Mouse (Mus musculus) stomach, postnatal 0 days (tissue): ENCODE results near the gene Tnr.

Source experiments
- CTCF ChIP-seq: IDR thresholded peaks from 2 replicates; pipeline ENCODE4 v1.5.1; 2016; ENCODE audit warnings: antibody characterized with exemption, low read depth, mild to moderate bottlenecking, moderate library complexity
- EP300 ChIP-seq: optimal IDR thresholded peaks from 2 replicates; pipeline ENCODE3; 2016; ENCODE audit warnings: antibody characterized with exemption

- TF ChIP-seq CTCF (no peak), EP300 (no peak)
These were observed 361.9 kb downstream of the Tnr start for GRCm38 (mm10) chr1:159885476-159885875.
